Mouse (Mus musculus): ENCODE measurements around the gene Gm826.

DNA sequence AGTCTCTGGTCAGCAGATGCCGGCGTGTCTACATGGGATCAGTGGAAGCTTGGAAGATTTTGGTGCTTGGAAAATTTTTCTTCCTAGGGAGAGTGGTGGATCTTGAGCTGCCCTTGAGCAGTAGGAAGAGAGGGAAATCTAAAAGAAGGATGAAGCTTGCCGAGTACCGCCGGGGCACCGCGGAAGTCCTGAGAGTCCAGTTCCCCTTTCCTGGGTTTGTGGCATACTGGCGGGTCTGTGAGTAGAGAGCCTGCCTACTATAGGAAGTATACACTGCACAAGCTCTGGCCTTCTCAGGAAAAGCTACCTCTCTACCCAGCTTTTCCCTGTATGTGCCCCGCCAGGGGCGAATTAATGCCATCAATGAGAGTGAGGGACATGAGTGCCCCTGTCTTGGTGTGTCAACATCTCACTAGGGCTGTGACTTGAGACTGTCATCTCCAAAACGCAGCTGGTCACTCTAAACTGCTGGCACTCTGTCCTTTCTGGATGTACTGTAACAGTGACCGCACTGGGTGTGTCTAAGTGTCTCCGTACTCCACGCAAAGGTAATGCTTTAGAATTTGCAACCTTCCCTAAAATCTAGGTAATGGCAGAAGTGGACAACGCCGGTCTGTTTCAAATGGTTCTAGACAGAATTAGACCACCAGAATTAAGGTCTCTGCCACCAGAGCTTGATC is 27.6 kb upstream of the Gm826 start:
- no peak for TF ChIP-seq CTCF (IDR thresholded peaks at IDR 0.05; ENCODE audit: low read depth, low read length)
- no peak for TF ChIP-seq POLR2A (IDR thresholded peaks at IDR 0.05; ENCODE audit: insufficient read depth, low read length)
- TF ChIP-seq EP300 (IDR thresholded peaks at IDR 0.05; ENCODE audit: insufficient read depth, low read depth, low read length): no peak
